Mouse (Mus musculus): ENCODE data around the gene Spag17. TPM values are rescaled to one million over a fixed set of nuclear protein-coding genes. Genes with fewer than 3 reads are reported as not detected.

Spag17 gene
- not detected for polyA plus RNA-seq (2012; fragmentation: generic; extraction: Trizol)

- Histone ChIP-seq H3K36me3 (ENCODE audit: control insufficient read depth, insufficient read depth) (no peaks in the 10 kb centered on the region), H3K27me3 (ENCODE audit: control insufficient read depth, insufficient read depth, insufficient read length) (no peaks in the 10 kb centered on the region), H3K4me2 (ENCODE audit: low read depth) (no peak within 1 kb of the TSS), H3K4me3 (no peak within 1 kb of the TSS), H3K79me2 (ENCODE audit: control insufficient read depth, insufficient read depth) (no peaks in the 10 kb centered on the region), H3ac (ENCODE audit: control insufficient read depth, insufficient read length) (no peak within 1 kb of the TSS)
- TF ChIP-seq POLR2A (IDR thresholded peaks at IDR 0.05; ENCODE audit: insufficient read length, low read depth) (no peak), SRF (IDR thresholded peaks at IDR 0.05; ENCODE audit: control insufficient read depth, insufficient read length, low read depth) (no peak), E2F4 (IDR thresholded peaks at IDR 0.05; ENCODE audit: insufficient read depth) (no peak), TCF12 (IDR thresholded peaks at IDR 0.05; ENCODE audit: insufficient read depth, poor library complexity, severe bottlenecking) (no peak), POLR2AphosphoS2 (IDR thresholded peaks at IDR 0.05; ENCODE audit: insufficient read length, low read depth) (no peak), MYOD1 (IDR thresholded peaks at IDR 0.05; ENCODE audit: control insufficient read depth in 1 of 3, insufficient read length in 2 of 3, low read depth in 2 of 3) (no peak), MAX (IDR thresholded peaks at IDR 0.05; ENCODE audit: low read depth) (no peak), MYOG (IDR thresholded peaks at IDR 0.05; ENCODE audit: control insufficient read depth in 1 of 3, insufficient read depth in 1 of 3, insufficient read length in 2 of 3, low read depth in 2 of 3) (no peak), REST (IDR thresholded peaks at IDR 0.05; ENCODE audit: insufficient read depth, insufficient read length) (no peak), TCF3 (IDR thresholded peaks at IDR 0.05; ENCODE audit: insufficient read length, low read depth) (no peak), USF1 (IDR thresholded peaks at IDR 0.05; ENCODE audit: low read depth) (no peak), CEBPB (IDR thresholded peaks at IDR 0.05; ENCODE audit: insufficient read depth, poor library complexity, severe bottlenecking) (no peak)
Measured at GRCm38 (mm10) chr3:99885187-99885811, at the start of gene Spag17. Gene Spag17 (plus strand): TSS chr3:99885406.

- Histone ChIP-seq H3K79me2 (ENCODE audit: control insufficient read depth, insufficient read depth) (no peaks in the 10 kb centered on the region), H3ac (ENCODE audit: control insufficient read depth, insufficient read length) (no peak overlapping the region), H3K27me3 (ENCODE audit: control insufficient read depth, insufficient read depth, insufficient read length) (no peaks in the 10 kb centered on the region), H3K36me3 (ENCODE audit: control insufficient read depth, insufficient read depth) (no peaks in the 10 kb centered on the region), H3K4me2 (ENCODE audit: low read depth) (no peak overlapping the region), H3K4me3 (no peak overlapping the region)
- no peak for TF ChIP-seq TCF12 (IDR thresholded peaks at IDR 0.05; ENCODE audit: insufficient read depth, poor library complexity, severe bottlenecking)
- TF ChIP-seq POLR2AphosphoS2 (IDR thresholded peaks at IDR 0.05; ENCODE audit: insufficient read length, low read depth): no peak
- no peak for TF ChIP-seq E2F4 (IDR thresholded peaks at IDR 0.05; ENCODE audit: insufficient read depth)
- no peak for TF ChIP-seq USF1 (IDR thresholded peaks at IDR 0.05; ENCODE audit: low read depth)
Measured at GRCm38 (mm10) chr3:99842333-99842732, 42.9 kb upstream of the Spag17 start.

GRCm38 (mm10) chr3:99842808-99843207, 42.4 kb upstream of the Spag17 start:
- Histone ChIP-seq H3K4me3 (no peak overlapping the region), H3K79me2 (ENCODE audit: control insufficient read depth, insufficient read depth) (no peaks in the 10 kb centered on the region), H3K4me2 (ENCODE audit: low read depth) (no peak overlapping the region), H3ac (ENCODE audit: control insufficient read depth, insufficient read length) (no peak overlapping the region), H3K36me3 (ENCODE audit: control insufficient read depth, insufficient read depth) (no peaks in the 10 kb centered on the region), H3K27me3 (ENCODE audit: control insufficient read depth, insufficient read depth, insufficient read length) (no peaks in the 10 kb centered on the region)
- no peak for TF ChIP-seq CEBPB (IDR thresholded peaks at IDR 0.05; ENCODE audit: insufficient read depth, poor library complexity, severe bottlenecking)
- no peak for TF ChIP-seq MYOG (IDR thresholded peaks at IDR 0.05; ENCODE audit: control insufficient read depth in 1 of 3, insufficient read depth in 1 of 3, insufficient read length in 2 of 3, low read depth in 2 of 3)
- no peak for TF ChIP-seq POLR2AphosphoS2 (IDR thresholded peaks at IDR 0.05; ENCODE audit: insufficient read length, low read depth)
- TF ChIP-seq REST (IDR thresholded peaks at IDR 0.05; ENCODE audit: insufficient read depth, insufficient read length): no peak
- no peak for TF ChIP-seq TCF3 (IDR thresholded peaks at IDR 0.05; ENCODE audit: insufficient read length, low read depth)
- no peak for TF ChIP-seq TCF12 (IDR thresholded peaks at IDR 0.05; ENCODE audit: insufficient read depth, poor library complexity, severe bottlenecking)
- TF ChIP-seq POLR2A (IDR thresholded peaks at IDR 0.05; ENCODE audit: insufficient read length, low read depth): no peak
- no peak for TF ChIP-seq E2F4 (IDR thresholded peaks at IDR 0.05; ENCODE audit: insufficient read depth)
- TF ChIP-seq MYOD1 (IDR thresholded peaks at IDR 0.05; ENCODE audit: control insufficient read depth in 1 of 3, insufficient read length in 2 of 3, low read depth in 2 of 3): no peak
- no peak for TF ChIP-seq USF1 (IDR thresholded peaks at IDR 0.05; ENCODE audit: low read depth)
- no peak for TF ChIP-seq SRF (IDR thresholded peaks at IDR 0.05; ENCODE audit: control insufficient read depth, insufficient read length, low read depth)
- no peak for TF ChIP-seq MAX (IDR thresholded peaks at IDR 0.05; ENCODE audit: low read depth)

GRCm38 (mm10) chr3:99843233-99843632, 42.0 kb upstream of the Spag17 start:
- Histone ChIP-seq H3K27me3 (ENCODE audit: control insufficient read depth, insufficient read depth, insufficient read length) (no peaks in the 10 kb centered on the region), H3ac (ENCODE audit: control insufficient read depth, insufficient read length) (no peak overlapping the region), H3K79me2 (ENCODE audit: control insufficient read depth, insufficient read depth) (no peaks in the 10 kb centered on the region), H3K4me2 (ENCODE audit: low read depth) (no peak overlapping the region), H3K36me3 (ENCODE audit: control insufficient read depth, insufficient read depth) (no peaks in the 10 kb centered on the region), H3K4me3 (no peak overlapping the region)
- no peak for TF ChIP-seq USF1 (IDR thresholded peaks at IDR 0.05; ENCODE audit: low read depth)
- TF ChIP-seq MYOD1 (IDR thresholded peaks at IDR 0.05; ENCODE audit: control insufficient read depth in 1 of 3, insufficient read length in 2 of 3, low read depth in 2 of 3): no peak
- TF ChIP-seq TCF3 (IDR thresholded peaks at IDR 0.05; ENCODE audit: insufficient read length, low read depth): no peak
- TF ChIP-seq POLR2AphosphoS2 (IDR thresholded peaks at IDR 0.05; ENCODE audit: insufficient read length, low read depth): no peak
- no peak for TF ChIP-seq POLR2A (IDR thresholded peaks at IDR 0.05; ENCODE audit: insufficient read length, low read depth)
- no peak for TF ChIP-seq MAX (IDR thresholded peaks at IDR 0.05; ENCODE audit: low read depth)
- no peak for TF ChIP-seq MYOG (IDR thresholded peaks at IDR 0.05; ENCODE audit: control insufficient read depth in 1 of 3, insufficient read depth in 1 of 3, insufficient read length in 2 of 3, low read depth in 2 of 3)
- no peak for TF ChIP-seq CEBPB (IDR thresholded peaks at IDR 0.05; ENCODE audit: insufficient read depth, poor library complexity, severe bottlenecking)
- TF ChIP-seq E2F4 (IDR thresholded peaks at IDR 0.05; ENCODE audit: insufficient read depth): no peak
- TF ChIP-seq REST (IDR thresholded peaks at IDR 0.05; ENCODE audit: insufficient read depth, insufficient read length): no peak
- no peak for TF ChIP-seq SRF (IDR thresholded peaks at IDR 0.05; ENCODE audit: control insufficient read depth, insufficient read length, low read depth)
- no peak for TF ChIP-seq TCF12 (IDR thresholded peaks at IDR 0.05; ENCODE audit: insufficient read depth, poor library complexity, severe bottlenecking)

Data from myocyte (in vitro differentiated cells).